Mouse (Mus musculus) olfactory bulb, adult 2 months (tissue): Measurements from ENCODE around the gene Abhd14b. TPM values are rescaled to one million over a fixed set of nuclear protein-coding genes. Genes with fewer than 3 reads are reported as not detected.

Source experiments
- H3K27ac ChIP-seq: fragments of 200-500 bp; 2 replicates; pipeline ENCODE4 v1.5.1; 2012; ENCODE audit warnings: low read depth, low read length; ENCODE audit not compliant: insufficient read depth
- H3K4me1 ChIP-seq: fragments of 200-500 bp; 2 replicates; pipeline ENCODE4 v1.6.1; 2012; ENCODE audit warnings: low read length; ENCODE audit not compliant: control insufficient read depth, insufficient read depth
- H3K4me3 ChIP-seq: fragments of 200-500 bp; 2 replicates; pipeline ENCODE4 v1.5.1; 2012; ENCODE audit warnings: mild to moderate bottlenecking, low read depth, low read length, moderate library complexity; ENCODE audit not compliant: insufficient read depth
- CTCF ChIP-seq: fragments of 200-500 bp; IDR thresholded peaks from 2 replicates; pipeline ENCODE4 v1.5.1; 2012; ENCODE audit warnings: low read depth, mild to moderate bottlenecking, low read length, moderate library complexity; ENCODE audit not compliant: insufficient read depth
- POLR2A ChIP-seq: fragments of 200-500 bp; IDR thresholded peaks from 2 replicates; pipeline ENCODE4 v1.6.1; 2012; ENCODE audit warnings: mild to moderate bottlenecking, low read depth, low read length, moderate library complexity; ENCODE audit not compliant: insufficient read depth
- whole genome bisulfite sequencing: fragments of 180-500 bp; shearing (Covaris S2); methylation state at CpG from one replicate; pipeline ENCODE4 v1.1.7; 2018; 5-methylcytosine and 5-hydroxymethylcytosine counted together
- polyA plus RNA-seq: library from polyadenylated mRNA; stranded (reverse); fragments of >200 nt; gene quantifications from 2 replicates; pipeline ENCODE4 v1.2.4, GENCODE M21; 2012; ENCODE audit warnings: low replicate concordance; ENCODE audit not compliant: missing spikeins, insufficient read depth, insufficient read length

Abhd14b gene
- polyA plus RNA-seq, 1 experiment: not detected

DNA sequence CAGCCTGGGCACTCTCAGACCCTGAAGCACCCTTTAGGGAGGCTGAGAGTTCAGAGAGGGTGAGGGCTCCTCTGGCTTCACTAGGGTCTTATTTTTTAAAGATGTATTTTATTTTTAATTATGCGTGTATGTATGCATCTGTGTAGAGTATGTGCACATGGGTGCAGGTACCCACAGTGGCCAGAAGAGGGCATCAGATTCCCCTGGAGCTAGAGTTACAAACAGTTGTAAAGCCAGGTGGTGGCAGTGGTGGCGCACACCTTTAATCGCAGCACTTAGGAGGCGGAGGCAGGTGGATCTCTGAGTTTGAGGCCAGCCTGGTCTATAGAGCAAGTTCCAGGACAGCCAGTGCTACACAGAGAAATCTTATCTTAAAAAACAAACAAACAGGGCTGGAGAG is 38.2 kb upstream of the Abhd14b start:
- Histone ChIP-seq H3K4me1 (peaks cover 27% of the 10 kb centered on the region), H3K27ac (no peak overlapping the region), H3K4me3 (no peak overlapping the region)
- WGBS: 100% methylated on average over 4 of the region's 4 CpGs
- no peak for TF ChIP-seq CTCF
- no peak for TF ChIP-seq POLR2A

DNA sequence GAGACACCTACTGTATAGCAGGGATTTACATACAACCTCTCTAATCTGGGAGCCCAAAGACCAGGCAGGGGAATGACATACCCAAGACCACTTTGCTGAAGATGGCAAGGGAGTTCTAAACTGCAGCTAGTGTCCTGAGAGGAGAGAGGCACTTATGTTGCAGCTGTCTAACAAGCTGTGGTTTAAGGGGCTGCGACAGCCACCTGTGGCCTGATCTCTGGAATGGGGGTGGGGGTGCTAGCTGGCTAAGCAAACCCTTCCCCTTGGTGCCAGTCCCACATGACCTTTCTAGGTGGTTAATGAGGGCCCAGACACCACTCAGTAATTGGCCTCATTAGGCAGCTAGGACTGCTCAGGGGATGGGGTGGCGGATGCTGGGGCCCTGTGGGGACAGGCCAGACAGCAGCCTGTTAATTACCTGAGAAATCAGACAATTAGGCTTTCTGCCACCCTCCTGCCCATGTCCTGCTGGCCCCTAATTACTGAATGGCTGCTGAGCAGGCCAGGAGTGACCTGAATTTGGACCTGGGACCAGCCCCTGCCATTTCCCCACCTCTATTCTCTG is 37.1 kb upstream of the Abhd14b start:
- peaks cover 27% of the 10 kb centered on the region for H3K4me1 ChIP-seq
- 84% methylated on average over 2 of the region's 2 CpGs for WGBS
- TF ChIP-seq POLR2A (no peak), CTCF (no peak)
- no peak overlapping the region for H3K27ac ChIP-seq
- H3K4me3 ChIP-seq: no peak overlapping the region

DNA sequence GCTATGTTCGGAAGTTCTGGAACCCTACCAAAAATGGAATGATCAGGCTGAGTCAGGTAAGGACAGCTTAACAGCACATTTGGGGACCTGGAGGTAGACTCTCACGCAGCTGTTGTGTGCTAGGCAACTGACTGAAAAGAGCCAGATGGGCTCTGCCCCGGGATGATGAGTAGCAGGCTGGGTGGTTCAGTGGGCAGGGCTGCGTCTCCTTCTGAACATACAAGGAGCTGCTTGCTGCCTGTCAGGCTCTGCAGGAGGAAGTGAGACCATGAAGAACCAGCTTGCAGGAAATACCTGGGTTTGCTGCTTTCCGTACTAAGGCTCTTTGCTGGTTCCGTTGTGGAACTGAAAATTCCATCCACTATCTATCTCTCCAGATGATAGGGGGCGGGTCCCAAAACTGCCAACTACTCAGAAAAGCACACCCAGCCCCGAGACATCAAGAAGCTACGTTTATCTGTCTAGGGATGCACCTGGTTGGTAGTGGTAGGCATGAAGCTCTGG is 36.1 kb upstream of the Abhd14b start:
- Histone ChIP-seq H3K4me3 (no peak overlapping the region), H3K4me1 (peaks cover 21% of the 10 kb centered on the region), H3K27ac (no peak overlapping the region)
- TF ChIP-seq POLR2A (no peak), CTCF (no peak)
- WGBS: 63% methylated on average over 9 of the region's 9 CpGs

DNA sequence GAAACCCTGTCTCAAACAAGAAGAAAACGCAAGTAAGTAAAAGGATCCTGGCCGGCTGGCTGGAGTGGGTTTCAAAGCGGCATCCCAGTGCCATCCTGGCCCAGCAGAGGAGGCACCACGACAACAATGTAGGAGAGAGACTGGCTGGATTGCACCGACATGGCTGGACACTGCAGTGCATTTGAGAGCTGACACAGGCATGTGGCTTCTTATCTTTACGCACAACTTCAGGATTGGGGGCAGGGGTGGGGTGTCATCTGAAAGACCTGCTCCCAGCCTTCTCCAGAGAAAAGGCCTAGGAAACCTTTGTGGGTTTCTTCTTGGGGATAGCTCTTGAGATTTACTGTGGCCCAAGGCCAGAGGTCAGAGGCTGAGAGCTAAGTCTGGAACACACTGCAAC is 35.5 kb upstream of the Abhd14b start:
- Histone ChIP-seq H3K4me3 (no peak overlapping the region), H3K27ac (no peak overlapping the region), H3K4me1 (peaks cover 17% of the 10 kb centered on the region)
- TF ChIP-seq CTCF: no peak
- TF ChIP-seq POLR2A: no peak
- 86% methylated on average over 6 of the region's 6 CpGs for WGBS

DNA sequence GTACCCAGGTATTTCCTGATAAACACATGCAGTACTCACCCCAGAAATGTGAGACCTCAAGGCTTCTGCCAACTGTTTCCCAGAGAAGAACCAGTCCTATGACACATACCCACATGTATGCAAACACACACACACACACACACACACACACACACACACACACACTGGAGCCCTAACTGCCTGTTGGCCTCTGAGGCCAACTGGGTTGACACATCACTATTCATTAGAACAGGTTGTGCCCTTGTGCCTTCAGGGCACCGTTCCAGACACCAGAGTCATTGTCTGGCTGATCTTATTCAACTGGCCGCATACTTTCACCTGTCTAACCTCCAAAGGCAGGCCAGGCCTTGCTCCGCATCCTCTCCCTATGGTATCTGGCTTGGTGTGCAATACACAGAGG is 35.0 kb upstream of the Abhd14b start:
- Histone ChIP-seq H3K27ac (no peak overlapping the region), H3K4me1 (peaks cover 17% of the 10 kb centered on the region), H3K4me3 (no peak overlapping the region)
- WGBS: 80% methylated on average over 3 of the region's 3 CpGs
- TF ChIP-seq POLR2A (no peak), CTCF (no peak)

DNA sequence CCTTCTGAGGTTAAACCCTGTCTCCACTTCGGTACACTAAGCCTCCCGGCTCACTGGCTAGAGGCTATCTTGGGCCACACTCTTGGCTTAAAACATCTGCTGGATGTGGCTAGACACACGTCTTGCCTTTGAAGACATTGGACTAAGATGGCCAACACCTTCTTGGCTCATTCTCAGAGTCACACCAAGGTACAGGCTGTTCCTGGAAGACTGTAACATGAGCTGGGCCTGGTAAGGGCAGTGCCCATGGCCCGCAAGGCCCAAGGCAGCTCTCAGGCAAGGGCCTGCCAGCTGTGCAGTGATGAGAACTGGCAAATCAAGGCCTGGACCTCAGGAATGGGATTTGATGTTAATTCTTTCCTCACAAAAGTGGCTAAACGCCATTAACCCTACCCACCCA is 33.7 kb upstream of the Abhd14b start:
- H3K27ac ChIP-seq: no peak overlapping the region
- no peak overlapping the region for H3K4me3 ChIP-seq
- 96% methylated on average over 5 of the region's 5 CpGs for WGBS
- peaks cover 29% of the 10 kb centered on the region for H3K4me1 ChIP-seq
- TF ChIP-seq POLR2A (no peak), CTCF (no peak)

DNA sequence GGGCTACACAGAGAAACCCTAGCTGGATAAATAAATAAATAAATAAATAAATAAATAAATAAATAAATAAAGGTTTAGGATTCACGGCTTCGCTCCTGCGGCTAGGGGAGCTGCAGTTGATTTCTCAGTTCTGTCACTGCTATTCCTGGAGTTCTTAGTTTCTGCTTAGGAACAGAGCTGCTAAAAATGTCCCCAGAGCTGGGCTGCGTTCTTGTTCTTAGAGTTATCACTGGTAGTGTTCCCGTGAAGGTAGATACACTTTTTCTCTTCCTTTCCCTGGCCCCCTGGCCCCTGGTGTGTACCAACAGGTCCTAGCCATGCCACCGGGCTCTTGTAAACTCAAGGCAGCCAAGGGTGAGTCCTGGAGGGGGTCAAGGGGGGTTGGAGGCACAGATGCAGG is 30.4 kb upstream of the Abhd14b start:
- no peak overlapping the region for H3K4me3 ChIP-seq
- peaks cover 44% of the 10 kb centered on the region for H3K4me1 ChIP-seq
- H3K27ac ChIP-seq: peak overlapping the region; percentile 91
- no peak for TF ChIP-seq CTCF
- TF ChIP-seq POLR2A: no peak
- WGBS: 41% methylated on average over 6 of the region's 6 CpGs

DNA sequence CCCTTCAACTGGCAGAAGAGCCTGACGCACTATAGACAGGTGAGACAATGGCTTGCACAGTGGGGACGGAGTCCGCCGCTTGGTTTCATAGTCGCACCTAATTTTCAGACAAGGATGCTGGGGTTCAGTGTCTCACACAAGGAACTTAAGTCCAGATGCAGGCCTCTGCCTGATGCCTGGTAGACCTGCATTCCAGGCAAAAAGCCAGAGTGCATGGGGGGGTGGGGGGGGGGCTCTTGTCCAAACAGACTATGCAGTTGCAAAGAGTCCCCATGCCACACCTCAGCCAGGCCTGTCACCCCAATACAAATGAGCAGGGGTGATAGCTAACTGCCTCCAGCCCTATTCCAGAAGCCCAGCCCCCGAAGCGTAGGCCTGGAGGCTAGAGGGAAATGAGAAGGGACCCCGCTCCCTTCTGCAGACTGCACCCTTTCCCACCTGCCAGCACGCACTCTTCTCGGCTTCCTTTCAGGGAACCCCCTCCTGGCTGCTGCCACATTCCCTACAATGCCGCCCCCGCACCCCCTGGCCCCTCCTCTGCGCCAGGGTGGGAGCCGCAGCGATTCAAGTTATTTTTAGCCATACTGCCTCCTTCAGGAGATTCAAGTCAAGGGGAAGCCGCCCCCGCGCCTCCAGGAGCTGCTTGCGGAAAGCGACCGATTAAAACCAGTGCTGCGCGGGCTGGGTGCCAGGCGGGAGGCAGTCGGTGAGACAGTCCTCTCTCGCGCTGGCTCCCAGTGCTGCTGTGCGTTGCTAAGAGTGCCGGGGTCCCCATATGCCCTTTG is 29.2 kb upstream of the Abhd14b start:
- Histone ChIP-seq H3K4me3 (peak overlapping the region; percentile 29), H3K27ac (peak overlapping the region; percentile 92), H3K4me1 (peaks cover 44% of the 10 kb centered on the region)
- 9% methylated on average over 29 of the region's 29 CpGs for WGBS
- peak; percentile 62 for TF ChIP-seq POLR2A
- TF ChIP-seq CTCF: no peak

DNA sequence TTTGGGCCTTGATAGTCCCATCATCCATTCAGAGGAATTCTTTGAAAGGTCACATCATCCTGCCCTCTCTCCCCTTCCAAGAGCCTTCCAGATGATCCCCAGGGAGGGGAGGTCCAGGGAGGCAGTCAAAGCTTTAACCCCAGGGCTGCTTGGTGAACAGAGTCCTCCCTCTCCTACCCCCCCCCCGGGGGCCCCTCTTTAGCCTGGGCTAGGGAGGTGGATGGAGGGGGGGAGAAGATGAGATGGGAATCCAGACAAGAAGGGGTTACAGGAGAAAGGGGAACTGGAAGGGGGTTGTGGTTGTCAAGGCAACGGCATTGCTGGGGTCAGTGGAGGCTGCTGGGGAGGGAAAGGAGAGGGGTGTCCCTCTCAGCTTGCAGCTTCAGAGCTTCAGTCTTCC is 26.7 kb upstream of the Abhd14b start:
- Histone ChIP-seq H3K4me1 (peaks cover 44% of the 10 kb centered on the region), H3K4me3 (no peak overlapping the region), H3K27ac (no peak overlapping the region)
- 4% methylated on average over 2 of the region's 2 CpGs for WGBS
- no peak for TF ChIP-seq POLR2A
- TF ChIP-seq CTCF: no peak
